Mouse (Mus musculus) kidney, embryonic 15.5 days (tissue): ENCODE data around the gene Sycp3. TPM values are rescaled to one million over a fixed set of nuclear protein-coding genes. Genes with fewer than 3 reads are reported as not detected.
"Not testable (repeated sequence)": the region's sequence is repeated elsewhere in the genome, so short reads cannot be mapped to it uniquely, and the experiment has no call there.

Experiments used
- ATAC-seq: fragments of 200-750 bp; cut with Nextera tagmentation; replicated peaks from 2 replicates; pipeline ENCODE4 v1.8.0; 2017; ENCODE audit warnings: moderate TSS enrichment; ENCODE audit not compliant: low FRiP score
- H3K27ac ChIP-seq: fragments of 300-500 bp; sonication (generic); 2 replicates; pipeline ENCODE4 v1.5.1; 2015; ENCODE audit warnings: mild to moderate bottlenecking, inconsistent platforms
- H3K27me3 ChIP-seq: fragments of 300-500 bp; sonication (generic); 2 replicates; pipeline ENCODE4 v1.6.1; 2015; ENCODE audit warnings: inconsistent platforms
- H3K36me3 ChIP-seq: fragments of 300-500 bp; sonication (generic); 2 replicates; pipeline ENCODE4 v1.6.1; 2015; ENCODE audit warnings: inconsistent platforms
- H3K4me1 ChIP-seq: fragments of 300-500 bp; sonication (generic); 2 replicates; pipeline ENCODE4 v1.6.1; 2015; ENCODE audit warnings: inconsistent platforms
- H3K4me2 ChIP-seq: fragments of 300-500 bp; sonication (generic); 2 replicates; pipeline ENCODE4 v1.6.1; 2015; ENCODE audit warnings: moderate library complexity, mild to moderate bottlenecking, inconsistent platforms
- H3K4me3 ChIP-seq: fragments of 300-500 bp; sonication (generic); replicated peaks from 2 replicates; pipeline ENCODE4 v1.5.1; 2015; ENCODE audit warnings: mild to moderate bottlenecking, inconsistent platforms
- H3K9ac ChIP-seq: fragments of 300-500 bp; sonication (generic); 2 replicates; pipeline ENCODE4 v1.6.1; 2015; ENCODE audit warnings: mild to moderate bottlenecking, inconsistent platforms
- H3K9me3 ChIP-seq: fragments of 300-500 bp; sonication (generic); replicated peaks from 2 replicates; pipeline ENCODE4 v1.6.1; 2016; ENCODE audit warnings: inconsistent platforms
- WGBS: fragments of 180-500 bp; shearing (Covaris S2); methylation state at CpG from one replicate; pipeline ENCODE4 v1.1.7; 2015; ENCODE audit warnings: mixed read lengths; 5-methylcytosine and 5-hydroxymethylcytosine counted together
- polyA plus RNA-seq: library from polyadenylated mRNA; unstranded; fragments of >200 nt; fragmentation: Nextera tagmentation; extraction: Ambion mirVana; gene quantifications from 2 replicates; pipeline ENCODE4 v1.2.1, GENCODE M21; 2015

Sycp3 gene
- polyA plus RNA-seq, 1 experiment from 2014 or later: 0.23 TPM

DNA sequence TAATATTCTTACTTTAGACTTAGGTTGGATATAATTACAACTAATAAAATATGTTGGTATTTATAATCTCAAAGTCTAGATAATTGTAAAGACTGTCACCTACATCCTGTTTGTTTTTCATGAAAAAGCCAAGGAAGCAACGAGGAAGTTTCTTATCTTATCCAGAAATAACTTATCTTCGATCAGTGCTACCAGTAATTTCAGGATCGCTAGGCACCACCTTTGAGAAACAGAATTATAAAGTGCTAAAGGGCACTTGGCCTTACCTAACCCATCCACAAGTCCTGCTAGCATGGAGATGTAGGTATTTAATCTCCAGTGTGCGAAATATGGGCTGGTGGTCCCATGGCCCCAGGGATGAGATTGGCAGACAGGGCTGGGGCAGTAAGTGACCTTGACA lies 43.5 kb downstream of the Sycp3 start:
- H3K4me1 ChIP-seq: peaks cover 37% of the 10 kb centered on the region
- H3K27me3 ChIP-seq: no peaks in the 10 kb centered on the region
- ATAC-seq: 0 out of 2 replicates have a peak, but pooled peaks have one; percentile 0
- H3K36me3 ChIP-seq: no peaks in the 10 kb centered on the region
- peak overlapping the region; percentile 85 for H3K4me3 ChIP-seq
- peak overlapping the region; percentile 87 for H3K4me2 ChIP-seq
- peak overlapping the region; percentile 88 for H3K27ac ChIP-seq
- no peaks in the 10 kb centered on the region for H3K9me3 ChIP-seq
- 32% methylated on average over 4 of the region's 4 CpGs for WGBS
- peak overlapping the region; percentile 75 for H3K9ac ChIP-seq

DNA sequence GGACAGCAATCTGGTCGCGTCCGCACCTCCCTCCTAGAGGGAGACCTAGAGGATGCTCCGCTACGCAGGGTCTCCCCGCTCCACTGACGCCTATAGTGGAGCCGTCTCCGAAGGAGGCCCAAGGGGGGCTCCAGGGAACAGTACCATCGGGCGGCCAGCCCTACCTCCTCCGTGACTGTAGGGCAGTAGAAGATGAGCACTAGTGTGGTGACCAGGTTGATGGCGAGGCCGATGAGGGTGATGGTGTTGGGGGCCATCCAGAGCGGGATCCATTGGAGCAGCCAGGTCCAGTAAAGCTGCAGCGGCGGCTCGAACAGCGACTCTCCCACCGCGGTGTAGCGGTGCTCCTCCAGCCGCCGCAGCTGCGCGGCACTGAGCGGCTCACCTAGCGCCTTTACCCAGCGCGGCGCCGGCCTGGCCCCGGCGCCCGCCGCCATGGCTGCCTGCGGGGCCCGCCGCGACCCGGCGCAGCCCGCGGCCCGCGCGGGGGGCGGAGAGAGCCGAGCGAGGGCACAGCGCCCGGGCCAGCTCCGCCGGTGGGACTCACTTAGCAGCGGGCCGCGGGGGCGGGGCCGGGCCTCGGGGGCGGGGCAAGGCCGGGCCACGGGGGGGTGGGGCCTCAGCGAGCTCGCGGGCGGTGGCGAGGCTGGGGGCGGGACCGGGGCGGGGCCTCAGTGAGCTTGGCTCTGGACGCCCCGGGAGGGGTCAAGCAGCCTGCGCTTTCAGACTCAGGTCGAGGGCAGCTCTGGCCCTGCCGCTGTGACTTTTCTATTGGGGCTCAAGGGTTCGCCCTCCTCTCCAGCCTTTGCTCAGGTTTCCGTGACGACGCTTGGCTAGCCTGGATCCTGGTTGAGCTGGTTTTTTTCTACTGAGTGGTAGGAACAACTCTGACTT lies 44.3 kb downstream of the Sycp3 start, which contains the start of gene Chpt1:
Gene Chpt1, minus strand, starts transcription at position 653 of the 894 bp plus-strand sequence.
- Histone ChIP-seq H3K4me2 (peak within 1 kb of the TSS; percentile 87), H3K27ac (peak within 1 kb of the TSS; percentile 88), H3K36me3 (no peaks in the 10 kb centered on the region), H3K9me3 (no peaks in the 10 kb centered on the region), H3K4me1 (peaks cover 37% of the 10 kb centered on the region), H3K4me3 (peak within 1 kb of the TSS; percentile 85), H3K9ac (peak within 1 kb of the TSS; percentile 75), H3K27me3 (no peaks in the 10 kb centered on the region)
- peak; percentile 96 for ATAC-seq
- under 1% methylated on average over 66 of the region's 80 CpGs for WGBS

DNA sequence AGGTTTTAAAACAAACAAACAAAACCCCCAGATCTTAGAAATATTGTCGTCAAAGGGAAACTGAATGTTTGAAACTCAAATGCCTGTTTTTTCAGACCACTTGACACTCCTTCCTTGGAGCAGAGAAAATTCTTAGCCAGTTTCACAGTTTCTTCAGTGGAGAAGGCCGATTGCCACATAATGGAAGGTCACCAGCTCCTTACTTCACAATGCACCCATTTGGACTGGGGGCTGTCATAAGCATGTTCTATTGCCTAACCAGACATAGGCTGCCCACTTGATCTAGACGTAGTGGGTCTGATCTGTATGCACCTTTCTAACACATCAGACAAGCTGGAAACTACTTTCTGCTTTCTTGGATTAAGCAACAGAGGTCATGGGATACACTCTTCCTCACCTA lies 45.1 kb downstream of the Sycp3 start:
- Histone ChIP-seq H3K9me3 (no peaks in the 10 kb centered on the region), H3K4me1 (peaks cover 37% of the 10 kb centered on the region), H3K4me2 (peak overlapping the region; percentile 87), H3K9ac (no peak overlapping the region), H3K27ac (peak overlapping the region; percentile 74), H3K27me3 (no peaks in the 10 kb centered on the region), H3K4me3 (peak overlapping the region; percentile 85; the same call in 1 of the 2 replicates), H3K36me3 (no peaks in the 10 kb centered on the region)
- ATAC-seq: no peak
- 65% methylated on average over 3 of the region's 3 CpGs for WGBS

DNA sequence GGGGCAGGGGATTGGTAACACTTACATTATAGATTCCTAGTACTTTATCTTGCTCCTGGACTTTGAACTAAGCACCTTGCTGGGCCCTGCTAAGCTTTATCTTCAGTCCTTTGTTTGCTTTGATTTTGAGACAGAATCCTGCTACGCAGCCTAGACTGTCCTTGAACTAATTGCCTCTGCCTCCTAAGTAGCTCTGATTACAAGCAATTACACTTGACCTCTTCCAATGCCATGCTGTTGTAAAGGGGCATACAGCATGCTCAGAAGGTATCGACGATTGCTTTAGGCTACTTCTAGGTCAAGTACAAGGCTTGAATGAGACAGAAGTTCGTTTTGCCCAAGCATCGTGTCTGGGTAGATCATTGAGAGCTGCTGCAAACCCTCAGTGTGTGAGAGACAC lies 45.9 kb downstream of the Sycp3 start:
- Histone ChIP-seq H3K9ac (no peak overlapping the region), H3K27ac (no peak overlapping the region), H3K4me2 (no peak overlapping the region), H3K36me3 (no peaks in the 10 kb centered on the region), H3K4me3 (no peak overlapping the region), H3K4me1 (peaks cover 35% of the 10 kb centered on the region), H3K9me3 (no peaks in the 10 kb centered on the region), H3K27me3 (no peaks in the 10 kb centered on the region)
- 56% methylated on average over 5 of the region's 5 CpGs for WGBS
- no peak for ATAC-seq

DNA sequence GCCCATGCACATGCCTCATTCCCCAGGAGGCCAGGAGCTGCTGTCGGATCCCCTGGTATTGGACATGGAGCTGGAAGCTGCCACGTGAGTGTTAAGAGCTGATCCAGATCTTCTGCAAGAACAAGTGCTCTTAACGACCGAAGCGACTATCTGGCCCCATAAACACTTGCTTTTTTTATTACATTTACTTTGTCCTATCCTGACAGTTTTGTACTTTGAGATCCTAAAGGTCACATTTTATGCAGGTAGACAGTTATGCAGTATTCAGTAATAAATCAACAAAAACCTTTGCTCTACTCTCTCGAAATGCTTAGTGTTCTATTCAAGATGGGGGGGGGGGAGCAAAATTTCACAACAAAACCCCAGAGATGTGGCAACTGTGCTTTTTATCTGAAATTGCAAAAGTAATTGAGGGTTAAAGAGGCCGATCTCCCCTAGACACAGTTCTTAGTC lies 48.3 kb downstream of the Sycp3 start:
- Histone ChIP-seq H3K9me3 (no peaks in the 10 kb centered on the region), H3K9ac (no peak overlapping the region), H3K4me3 (no peak overlapping the region), H3K27ac (no peak overlapping the region), H3K4me1 (peaks cover 13% of the 10 kb centered on the region), H3K4me2 (no peak overlapping the region), H3K27me3 (no peaks in the 10 kb centered on the region), H3K36me3 (no peaks in the 10 kb centered on the region)
- ATAC-seq: no peak
- WGBS: 68% methylated on average over 7 of the region's 7 CpGs

GRCm38 (mm10) chr10:88510503-88511271 lies 51.3 kb downstream of the Sycp3 start:
- Histone ChIP-seq H3K27me3 (no peaks in the 10 kb centered on the region), H3K4me2 (no peak overlapping the region), H3K9ac (no peak overlapping the region), H3K4me3 (no peak overlapping the region), H3K27ac (no peak overlapping the region), H3K9me3 (no peaks in the 10 kb centered on the region), H3K4me1 (no peaks in the 10 kb centered on the region), H3K36me3 (no peaks in the 10 kb centered on the region)
- 72% methylated on average over 12 of the region's 12 CpGs for WGBS
- ATAC-seq: no peak

- H3K4me2 ChIP-seq: no peak overlapping the region
- 86% methylated on average over 9 of the region's 9 CpGs for WGBS
- no peaks in the 10 kb centered on the region for H3K27me3 ChIP-seq
- H3K36me3 ChIP-seq: no peaks in the 10 kb centered on the region
- H3K9me3 ChIP-seq: no peaks in the 10 kb centered on the region
- H3K4me3 ChIP-seq: no peak overlapping the region
- ATAC-seq: no peak
- no peak overlapping the region for H3K9ac ChIP-seq
- H3K27ac ChIP-seq: no peak overlapping the region
- H3K4me1 ChIP-seq: no peaks in the 10 kb centered on the region
Observed at GRCm38 (mm10) chr10:88511355-88511754, 52.0 kb downstream of the Sycp3 start.

DNA sequence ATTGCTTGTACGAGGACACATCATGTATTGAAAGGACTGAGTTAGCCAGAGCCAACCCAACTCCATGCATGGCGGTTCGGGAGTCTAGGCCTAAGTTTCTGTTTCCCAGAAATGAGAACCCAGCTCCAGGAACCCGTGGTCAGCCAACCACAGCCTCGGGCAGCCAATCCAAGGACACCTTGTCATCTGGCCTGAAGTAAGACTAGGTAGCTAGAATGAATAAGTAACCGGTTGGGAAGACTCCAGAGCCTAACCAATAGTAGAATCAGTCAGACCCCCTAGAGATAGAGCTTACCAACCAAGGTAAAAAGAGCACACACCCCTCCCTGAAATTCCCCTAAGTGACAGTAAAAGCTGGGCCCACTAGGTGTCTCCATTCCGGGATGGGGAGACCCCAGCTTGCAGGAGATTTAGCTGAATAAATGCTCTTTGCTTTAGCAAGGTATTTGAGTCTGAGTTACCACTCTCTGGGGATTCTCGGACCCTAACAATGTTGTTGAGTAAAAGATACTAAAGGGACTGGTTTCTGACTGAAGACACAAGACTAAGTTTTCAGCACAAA lies 54.3 kb downstream of the Sycp3 start:
- Histone ChIP-seq H3K4me2 (no peak overlapping the region), H3K27ac (no peak overlapping the region), H3K9me3 (no peaks in the 10 kb centered on the region), H3K36me3 (no peaks in the 10 kb centered on the region), H3K9ac (no peak overlapping the region), H3K4me3 (no peak overlapping the region), H3K27me3 (no peaks in the 10 kb centered on the region), H3K4me1 (no peaks in the 10 kb centered on the region)
- 0 out of 2 replicates have a peak, but pooled peaks have one; percentile 33 for ATAC-seq
- 75% methylated on average over 8 of the region's 8 CpGs for WGBS

GRCm38 (mm10) chr10:88514495-88514894 lies 55.1 kb downstream of the Sycp3 start:
- Histone ChIP-seq H3K27ac (no peak overlapping the region), H3K36me3 (no peaks in the 10 kb centered on the region), H3K4me3 (no peak overlapping the region), H3K4me2 (no peak overlapping the region), H3K9me3 (no peaks in the 10 kb centered on the region), H3K4me1 (no peaks in the 10 kb centered on the region), H3K27me3 (no peaks in the 10 kb centered on the region), H3K9ac (no peak overlapping the region)
- 53% methylated on average over 2 of the region's 2 CpGs for WGBS
- ATAC-seq: no peak

DNA sequence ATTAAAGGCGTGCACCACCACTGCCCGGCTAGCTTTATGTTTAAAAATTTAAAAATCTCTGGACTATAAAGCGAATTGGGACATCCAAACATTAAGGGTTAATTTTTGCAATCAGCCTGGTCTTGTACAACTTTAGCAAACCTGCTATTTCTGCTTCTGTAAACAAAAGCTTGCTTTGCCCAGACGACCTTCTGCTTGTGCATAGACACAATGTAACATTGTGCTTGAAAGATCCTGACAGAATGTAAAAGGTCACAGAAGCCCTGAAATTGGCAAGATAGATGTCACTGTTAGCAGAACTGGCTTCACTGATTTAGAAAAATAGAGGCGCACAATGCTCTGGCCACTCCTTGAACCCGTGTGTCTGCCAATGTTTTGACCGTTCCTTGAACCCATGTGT lies 55.7 kb downstream of the Sycp3 start:
- H3K4me1 ChIP-seq, H3K9me3 ChIP-seq, H3K36me3 ChIP-seq, H3K27me3 ChIP-seq, H3K27ac ChIP-seq, H3K4me3 ChIP-seq, H3K9ac ChIP-seq, H3K4me2 ChIP-seq, ATAC-seq: not testable (repeated sequence)
- WGBS: 89% methylated on average over 7 of the region's 7 CpGs

DNA sequence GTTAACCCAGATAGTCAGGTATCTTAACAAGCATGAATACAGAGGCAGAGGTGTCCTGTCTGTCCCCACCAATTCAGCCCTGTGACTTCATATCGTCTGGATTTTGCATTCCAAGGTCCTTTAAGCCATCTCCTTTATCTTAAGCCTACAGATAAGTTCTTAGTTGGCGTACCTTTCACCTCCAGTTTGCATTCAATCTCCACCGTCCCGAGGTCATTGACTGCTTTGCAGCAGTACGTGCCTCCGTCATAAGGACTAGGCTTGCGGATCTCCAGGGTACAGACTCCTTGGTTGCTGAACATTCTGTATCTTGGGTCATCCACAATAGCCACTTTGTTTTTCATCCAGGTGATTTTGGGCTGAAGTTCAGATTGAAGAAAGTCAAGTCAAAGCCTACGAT lies 63.4 kb downstream of the Sycp3 start:
- Histone ChIP-seq H3K36me3 (no peaks in the 10 kb centered on the region), H3K27ac (no peak overlapping the region), H3K4me2 (no peak overlapping the region), H3K4me3 (no peak overlapping the region), H3K27me3 (no peaks in the 10 kb centered on the region), H3K4me1 (no peaks in the 10 kb centered on the region), H3K9me3 (no peaks in the 10 kb centered on the region), H3K9ac (no peak overlapping the region)
- 91% methylated on average over 8 of the region's 8 CpGs for WGBS
- ATAC-seq: no peak
